Mouse (Mus musculus): ENCODE measurements at regions not wholly inside any gene's neighbourhood (a gene's known extent, or its start where the extent isn't known, plus 50 kb on each side); places are given as distances from the start of the nearest gene placed in this dataset.

DNA sequence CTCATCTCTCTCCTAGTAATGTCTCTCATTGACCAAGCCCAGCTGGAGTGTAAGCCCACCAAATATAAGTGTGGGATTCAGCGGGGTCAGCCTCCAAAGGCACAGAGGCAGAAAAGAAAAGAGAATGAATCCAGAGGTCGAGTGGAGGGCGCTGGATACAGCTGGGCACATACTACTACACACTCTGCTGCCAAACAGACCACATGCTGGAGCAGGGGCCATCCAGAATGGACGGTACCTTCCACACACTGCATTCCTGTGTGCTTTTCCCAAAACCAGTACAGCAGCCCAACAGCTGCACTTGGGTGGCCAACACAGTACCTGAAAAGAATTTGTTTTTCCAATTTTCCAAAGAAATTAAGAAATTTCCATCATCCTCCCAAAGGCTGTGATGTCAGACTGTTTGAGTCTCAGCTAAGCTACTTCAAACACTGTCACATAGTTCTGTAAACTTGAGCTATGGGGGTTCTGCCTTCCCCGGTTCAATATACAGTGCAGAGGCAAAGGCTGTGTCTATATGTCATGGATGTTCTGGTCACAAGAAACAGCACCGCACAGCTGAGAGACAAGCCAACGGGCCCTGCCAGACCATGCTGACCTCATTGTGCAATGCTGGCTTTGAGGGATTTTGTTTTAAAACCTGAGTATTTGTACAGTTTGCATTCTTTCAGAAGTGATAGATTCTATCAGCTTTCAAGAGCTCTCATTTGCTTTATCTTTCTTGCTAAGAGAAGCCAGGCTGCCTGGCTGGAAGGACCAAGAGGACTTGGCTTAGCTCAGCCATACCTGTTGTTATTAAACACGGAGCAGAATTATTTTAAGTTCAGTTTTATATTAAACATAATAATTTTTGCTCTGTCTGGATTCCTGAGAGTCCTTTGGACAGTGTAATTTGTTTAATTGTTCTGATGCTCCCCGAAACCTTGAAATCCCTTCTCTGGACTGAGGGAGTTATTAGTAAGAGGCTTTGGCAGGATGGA, 200.3 kb upstream of the Myocd start:
- Histone ChIP-seq H3K36me3 (no peaks in the 10 kb centered on the region), H3K27ac (no peak overlapping the region), H3K27me3 (ENCODE audit: insufficient read depth, poor library complexity, severe bottlenecking) (no peaks in the 10 kb centered on the region), H3K9me3 (no peaks in the 10 kb centered on the region), H3K4me1 (no peaks in the 10 kb centered on the region), H3K4me3 (no peak overlapping the region)
- 80% methylated on average over 9 of the region's 9 CpGs for WGBS
- DNase-seq (ENCODE audit: low spot score), result no peak

DNA sequence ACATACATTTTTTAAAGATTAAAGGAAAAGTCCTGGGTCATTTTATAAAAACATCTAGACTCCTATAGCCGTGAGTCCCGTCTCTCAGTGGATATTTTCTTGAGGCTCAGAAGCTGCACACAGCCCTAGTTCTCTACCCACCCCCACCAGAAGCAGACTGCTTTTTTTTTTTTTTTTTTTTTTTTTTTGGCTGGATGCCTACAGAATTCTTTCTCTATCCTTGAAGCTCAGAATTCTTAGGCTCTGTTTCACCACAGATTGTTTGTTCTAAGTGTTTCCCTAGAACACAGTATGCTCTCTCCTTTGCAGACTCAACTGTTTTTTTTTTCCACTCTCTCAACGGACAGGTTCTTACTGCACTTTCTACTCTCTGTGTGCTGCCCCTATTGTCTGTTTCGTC, 191.3 kb upstream of the Myocd start:
- 0 out of 2 replicates have a peak overlapping the region, but pooled peaks have one; percentile 22 for H3K27ac ChIP-seq
- no peaks in the 10 kb centered on the region for H3K4me1 ChIP-seq
- no peaks in the 10 kb centered on the region for H3K27me3 ChIP-seq (ENCODE audit: insufficient read depth, poor library complexity, severe bottlenecking)
- H3K9me3 ChIP-seq, result no peaks in the 10 kb centered on the region
- WGBS, result 67% methylated on average over 4 of the region's 4 CpGs
- DNase-seq (ENCODE audit: low spot score), result no peak
- no peaks in the 10 kb centered on the region for H3K36me3 ChIP-seq
- H3K4me3 ChIP-seq, result no peak overlapping the region

DNA sequence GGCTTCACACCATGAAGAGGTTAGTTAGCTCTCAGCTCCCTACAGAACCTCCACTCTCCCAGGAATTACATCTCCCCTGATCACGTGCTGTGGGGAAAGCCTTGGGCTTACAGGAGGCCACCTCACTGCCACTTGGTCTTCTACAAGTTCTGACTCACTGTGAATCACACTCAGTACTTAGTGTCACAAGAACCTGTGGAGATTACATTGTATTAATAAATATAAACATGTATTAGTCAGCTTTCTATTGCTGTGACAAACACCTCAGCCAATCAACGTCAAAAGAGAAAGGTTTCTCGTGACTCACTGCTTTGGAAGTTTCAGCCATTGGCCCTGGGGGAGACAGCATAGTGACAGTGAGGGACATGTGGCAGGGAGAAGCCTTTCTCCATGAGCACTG, 178.6 kb upstream of the Myocd start:
- no peaks in the 10 kb centered on the region for H3K9me3 ChIP-seq
- H3K4me3 ChIP-seq, result no peak overlapping the region
- H3K27ac ChIP-seq, result no peak overlapping the region
- H3K4me1 ChIP-seq, result no peaks in the 10 kb centered on the region
- no peaks in the 10 kb centered on the region for H3K36me3 ChIP-seq
- no peaks in the 10 kb centered on the region for H3K27me3 ChIP-seq (ENCODE audit: insufficient read depth, poor library complexity, severe bottlenecking)
- 79% methylated on average over 3 of the region's 3 CpGs for WGBS
- DNase-seq (ENCODE audit: low spot score), result no peak

DNA sequence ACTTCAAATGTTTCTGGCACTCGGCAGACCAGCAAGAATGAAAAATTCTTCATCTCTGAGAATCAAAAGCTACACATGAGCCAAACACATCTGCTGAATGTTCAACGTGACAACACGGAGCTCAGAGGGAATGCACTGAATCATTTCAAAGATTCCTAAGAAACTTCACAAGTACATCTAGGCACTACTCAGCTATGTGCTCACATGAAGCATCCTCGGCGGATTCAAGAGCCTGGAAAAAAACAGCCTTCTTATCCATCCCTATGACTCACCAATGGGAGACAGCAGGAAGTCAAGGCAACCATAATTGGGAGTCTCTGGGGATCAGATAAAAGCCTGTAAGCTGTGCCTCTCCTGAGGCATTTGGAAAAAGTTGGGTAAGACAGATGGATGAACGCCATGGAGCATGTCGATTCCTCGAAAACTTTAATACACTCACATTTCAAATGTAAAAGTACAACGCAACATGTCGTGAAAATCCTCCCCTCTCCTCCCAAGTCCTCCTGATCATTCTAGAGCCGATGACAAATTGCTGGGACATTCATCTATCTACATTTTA, 173.8 kb upstream of the Myocd start:
- no peaks in the 10 kb centered on the region for H3K36me3 ChIP-seq
- no peak for DNase-seq (ENCODE audit: low spot score)
- no peaks in the 10 kb centered on the region for H3K4me1 ChIP-seq
- WGBS, result 77% methylated on average over 11 of the region's 11 CpGs
- no peak overlapping the region for H3K4me3 ChIP-seq
- H3K27ac ChIP-seq, result no peak overlapping the region
- H3K27me3 ChIP-seq (ENCODE audit: insufficient read depth, poor library complexity, severe bottlenecking), result no peaks in the 10 kb centered on the region
- H3K9me3 ChIP-seq, result no peaks in the 10 kb centered on the region

DNA sequence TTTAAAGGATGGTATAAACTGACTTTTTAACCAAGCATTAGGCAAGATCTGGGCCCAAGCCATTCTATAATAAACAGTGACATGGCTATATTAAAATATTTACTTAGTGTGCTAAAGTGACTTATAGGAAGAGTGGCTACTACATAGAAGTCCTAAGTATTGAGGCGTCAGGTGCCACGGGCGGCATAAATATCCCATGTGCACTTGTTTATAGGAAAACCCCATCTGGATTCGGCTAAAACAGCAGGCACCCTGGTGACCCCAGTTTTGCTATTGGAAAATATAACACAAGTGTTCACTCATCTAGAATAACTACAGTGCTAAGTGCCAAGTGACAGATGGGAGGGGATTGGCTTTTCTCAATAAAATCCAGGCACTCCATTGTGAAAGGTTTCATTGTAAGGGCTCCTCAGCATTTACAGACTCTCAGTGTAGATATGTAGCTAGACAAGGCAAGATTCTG, 165.9 kb upstream of the Myocd start:
- H3K9me3 ChIP-seq, result no peaks in the 10 kb centered on the region
- H3K4me1 ChIP-seq, result no peaks in the 10 kb centered on the region
- H3K36me3 ChIP-seq, result no peaks in the 10 kb centered on the region
- no peak overlapping the region for H3K4me3 ChIP-seq
- 85% methylated on average over 4 of the region's 4 CpGs for WGBS
- DNase-seq (ENCODE audit: low spot score), result no peak
- no peak overlapping the region for H3K27ac ChIP-seq
- no peaks in the 10 kb centered on the region for H3K27me3 ChIP-seq (ENCODE audit: insufficient read depth, poor library complexity, severe bottlenecking)

DNA sequence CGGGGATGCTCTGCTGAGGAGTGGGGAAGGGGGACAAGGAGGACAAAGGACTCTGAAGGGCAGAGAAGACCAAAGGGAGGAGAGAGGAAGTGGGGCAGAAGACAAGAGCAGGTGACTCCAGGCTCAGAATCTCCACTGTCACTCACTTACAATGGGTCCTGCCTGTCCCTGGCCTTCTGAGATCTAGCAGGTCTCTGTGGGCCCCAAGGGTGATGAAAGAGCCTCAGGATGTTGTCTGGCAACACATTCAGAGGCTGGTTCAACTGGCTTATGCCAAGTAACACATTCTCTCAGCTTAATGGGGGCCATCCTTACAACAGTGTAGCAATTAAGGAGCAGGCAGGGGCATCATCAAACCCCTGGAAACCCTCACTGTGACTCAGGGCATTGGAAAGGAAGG, 152.1 kb upstream of the Myocd start:
- peak; percentile 82 for DNase-seq (ENCODE audit: low spot score)
- 13% methylated on average over 1 of the region's 1 CpGs for WGBS
- Histone ChIP-seq H3K27ac (peak overlapping the region; percentile 69), H3K9me3 (no peaks in the 10 kb centered on the region), H3K4me3 (no peak overlapping the region), H3K27me3 (ENCODE audit: insufficient read depth, poor library complexity, severe bottlenecking) (no peaks in the 10 kb centered on the region), H3K36me3 (no peaks in the 10 kb centered on the region), H3K4me1 (peaks cover 26% of the 10 kb centered on the region)

DNA sequence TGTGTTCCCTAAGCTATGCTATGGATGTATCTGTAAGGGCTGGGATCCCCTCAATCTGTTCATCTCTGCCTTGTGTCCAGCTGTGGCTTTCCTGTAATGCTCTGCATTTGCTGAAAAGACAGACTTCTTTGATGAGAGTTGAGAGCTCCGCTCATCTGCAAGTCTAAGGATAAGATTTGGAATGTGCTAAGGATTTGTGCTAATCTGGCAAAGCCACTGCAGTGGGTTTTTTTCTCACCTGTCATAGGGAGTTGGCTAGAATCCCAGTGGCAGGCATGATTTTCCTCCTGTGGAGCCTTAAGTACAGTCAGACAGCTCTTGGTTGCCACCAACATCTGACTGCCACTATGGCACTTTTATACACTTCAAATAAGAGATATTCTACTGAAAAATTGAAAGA, 138.8 kb upstream of the Myocd start:
- Histone ChIP-seq H3K36me3 (no peaks in the 10 kb centered on the region), H3K9me3 (no peaks in the 10 kb centered on the region), H3K27ac (no peak overlapping the region), H3K27me3 (ENCODE audit: insufficient read depth, poor library complexity, severe bottlenecking) (no peaks in the 10 kb centered on the region), H3K4me1 (no peaks in the 10 kb centered on the region), H3K4me3 (no peak overlapping the region)
- DNase-seq (ENCODE audit: low spot score), result no peak
- 67% methylated on average over 1 of the region's 1 CpGs for WGBS

DNA sequence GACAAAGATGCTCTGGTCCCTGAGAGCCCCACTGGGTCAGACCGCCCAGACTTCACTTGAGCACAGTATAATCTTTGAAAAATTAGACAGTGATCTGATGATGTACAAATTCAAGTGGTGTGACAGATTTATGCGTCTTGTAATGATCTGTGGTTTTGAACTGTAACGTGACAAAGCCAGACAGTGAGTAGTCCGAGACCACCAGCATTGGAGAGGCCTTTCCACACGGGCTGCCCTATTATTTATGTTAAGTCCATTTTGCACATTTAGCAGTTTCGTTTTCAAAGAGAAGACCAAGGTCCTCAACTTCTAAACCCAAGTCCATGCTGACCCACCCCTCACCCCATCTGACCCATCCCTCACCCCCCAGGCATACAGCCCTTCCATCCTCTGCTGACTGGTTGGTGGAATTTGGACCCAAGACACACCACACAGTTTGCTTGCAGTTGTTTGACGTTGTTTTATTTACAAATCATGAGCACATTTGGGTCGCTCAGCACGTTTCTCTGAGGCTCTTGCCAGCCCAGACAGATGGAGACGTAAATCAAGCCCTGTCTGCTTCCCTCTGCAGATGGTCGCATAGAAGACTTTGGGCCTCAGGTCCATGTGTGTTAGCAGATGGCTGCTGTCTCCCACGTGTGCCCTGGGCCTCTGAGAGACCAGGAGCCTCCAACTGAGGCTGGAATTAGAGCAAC, 132.8 kb upstream of the Myocd start:
- no peaks in the 10 kb centered on the region for H3K27me3 ChIP-seq (ENCODE audit: insufficient read depth, poor library complexity, severe bottlenecking)
- DNase-seq (ENCODE audit: low spot score), result no peak
- no peaks in the 10 kb centered on the region for H3K4me1 ChIP-seq
- no peak overlapping the region for H3K4me3 ChIP-seq
- 79% methylated on average over 12 of the region's 12 CpGs for WGBS
- no peaks in the 10 kb centered on the region for H3K9me3 ChIP-seq
- H3K36me3 ChIP-seq, result no peaks in the 10 kb centered on the region
- H3K27ac ChIP-seq, result no peak overlapping the region

DNA sequence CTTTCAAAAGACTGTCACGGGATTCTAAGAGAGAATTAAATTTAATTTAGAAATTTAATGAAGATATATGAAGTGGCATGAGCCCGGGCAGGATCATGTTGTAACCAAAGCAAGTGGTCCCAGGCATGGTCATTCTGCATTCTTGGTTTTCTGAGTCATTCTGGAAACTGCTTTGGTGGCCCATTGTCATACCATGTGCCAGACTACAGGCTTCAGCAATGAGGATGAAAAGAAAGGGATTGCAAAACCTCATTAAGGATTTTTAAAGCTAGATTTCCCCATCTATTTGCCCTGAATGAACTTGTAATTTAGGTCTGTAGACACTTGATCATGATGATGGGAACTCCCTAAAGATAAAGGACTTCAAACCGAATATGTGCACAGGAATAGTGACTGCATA, 119.4 kb upstream of the Myocd start:
- no peaks in the 10 kb centered on the region for H3K9me3 ChIP-seq
- 80% methylated on average over 3 of the region's 3 CpGs for WGBS
- no peaks in the 10 kb centered on the region for H3K27me3 ChIP-seq (ENCODE audit: insufficient read depth, poor library complexity, severe bottlenecking)
- no peak for DNase-seq (ENCODE audit: low spot score)
- no peak overlapping the region for H3K4me3 ChIP-seq
- H3K4me1 ChIP-seq, result peaks cover 18% of the 10 kb centered on the region
- H3K36me3 ChIP-seq, result no peaks in the 10 kb centered on the region
- no peak overlapping the region for H3K27ac ChIP-seq

DNA sequence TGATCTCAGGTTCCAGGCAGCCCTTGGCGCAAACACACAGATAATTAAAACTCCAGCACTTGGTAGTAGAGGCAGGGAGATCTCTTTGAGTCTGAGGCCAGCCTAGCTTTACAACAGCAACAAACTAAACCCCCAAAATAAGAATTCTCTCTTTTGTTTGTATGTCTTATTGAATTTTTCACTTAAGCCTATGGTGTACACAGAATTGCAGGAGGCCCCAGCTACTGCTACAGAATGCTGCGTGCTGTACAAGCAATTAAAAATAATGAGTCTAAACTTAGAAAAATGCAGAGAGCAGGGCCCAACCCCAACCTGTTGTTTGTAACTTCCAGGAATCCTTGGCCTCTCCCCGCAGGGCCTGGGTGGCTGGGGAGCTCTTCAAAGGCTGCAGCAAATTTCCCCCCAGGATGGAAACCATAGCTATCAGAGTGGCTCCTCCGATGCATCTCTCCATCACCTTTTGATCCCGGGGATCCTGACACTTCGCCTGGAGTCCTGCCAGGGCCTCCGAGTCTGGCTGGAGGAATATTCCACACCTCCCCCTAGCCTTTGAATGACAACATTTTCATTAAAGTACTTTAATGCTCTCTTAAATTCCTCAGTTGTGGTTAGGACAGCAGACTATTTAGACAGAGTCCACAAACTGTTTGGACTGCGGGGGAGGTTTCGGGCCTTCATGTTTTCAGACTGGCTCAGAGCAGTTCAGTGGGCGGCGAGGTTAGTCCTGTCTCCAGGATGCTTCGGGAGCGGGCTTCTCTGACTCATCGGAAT, 116.7 kb upstream of the Myocd start:
- no peak overlapping the region for H3K4me3 ChIP-seq
- H3K4me1 ChIP-seq, result peaks cover 17% of the 10 kb centered on the region
- WGBS, result 51% methylated on average over 14 of the region's 14 CpGs

DNA sequence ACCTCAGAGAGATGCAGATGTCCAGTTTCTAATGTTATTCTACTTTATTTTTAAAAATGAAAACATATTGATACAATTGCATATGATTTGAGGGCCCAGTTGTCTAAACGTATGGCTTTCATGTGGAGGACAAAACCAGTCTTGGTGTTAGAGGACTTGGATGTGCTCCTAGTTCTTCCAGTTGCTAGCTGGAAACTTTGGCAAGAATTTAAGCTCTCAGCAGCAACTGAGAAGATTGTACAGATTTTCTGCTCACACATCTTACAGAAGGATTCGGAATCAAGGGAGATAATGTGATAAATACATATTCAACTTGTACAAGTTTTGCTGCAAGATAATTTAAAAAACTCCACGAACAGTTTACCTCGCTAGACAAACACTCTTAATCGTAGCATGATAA, 105.6 kb upstream of the Myocd start:
- H3K4me3 ChIP-seq, result no peak overlapping the region
- H3K4me1 ChIP-seq, result 0 out of 2 replicates have a peak, but pooled peaks cover 9% of the 10 kb centered on the region
- DNase-seq (ENCODE audit: low spot score), result no peak
- H3K27me3 ChIP-seq (ENCODE audit: insufficient read depth, poor library complexity, severe bottlenecking), result no peaks in the 10 kb centered on the region
- H3K36me3 ChIP-seq, result no peaks in the 10 kb centered on the region
- H3K27ac ChIP-seq, result no peak overlapping the region
- 81% methylated on average over 5 of the region's 5 CpGs for WGBS
- H3K9me3 ChIP-seq, result no peaks in the 10 kb centered on the region

More for the DNA sequence above, 116.7 kb upstream of the Myocd start:
- Histone ChIP-seq H3K27ac (peak overlapping the region; percentile 71), H3K27me3 (ENCODE audit: insufficient read depth, poor library complexity, severe bottlenecking) (no peaks in the 10 kb centered on the region), H3K36me3 (no peaks in the 10 kb centered on the region), H3K9me3 (no peaks in the 10 kb centered on the region)
- no peak for DNase-seq (ENCODE audit: low spot score)

DNA sequence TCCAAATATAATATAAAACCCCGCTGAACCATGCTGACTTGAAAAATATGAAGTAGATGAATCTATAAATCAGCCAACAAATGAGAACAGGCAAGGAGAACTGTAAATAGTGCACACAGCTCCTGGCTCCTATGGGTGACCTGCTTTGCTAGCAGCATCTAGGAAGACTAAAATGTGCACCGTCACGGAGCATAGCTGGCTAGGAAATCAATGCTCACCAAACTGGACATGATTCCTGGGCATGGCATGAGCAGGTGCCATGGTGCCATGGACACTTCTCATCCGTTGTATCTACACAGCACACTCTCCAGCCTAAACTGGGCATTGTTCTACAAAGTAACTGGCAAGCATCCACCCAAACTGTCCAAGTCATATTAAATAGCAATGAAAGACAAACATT, 103.3 kb upstream of the Myocd start:
- Histone ChIP-seq H3K36me3 (no peaks in the 10 kb centered on the region), H3K27me3 (ENCODE audit: insufficient read depth, poor library complexity, severe bottlenecking) (no peaks in the 10 kb centered on the region), H3K27ac (no peak overlapping the region), H3K9me3 (no peaks in the 10 kb centered on the region), H3K4me1 (0 out of 2 replicates have a peak, but pooled peaks cover 10% of the 10 kb centered on the region), H3K4me3 (no peak overlapping the region)
- DNase-seq (ENCODE audit: low spot score), result no peak
- WGBS, result 90% methylated on average over 4 of the region's 4 CpGs

All from heart, embryonic 10.5 days (tissue).